Comparison of ENCODE assay signal across 8 mouse cellular contexts in the genomic region with DNA sequence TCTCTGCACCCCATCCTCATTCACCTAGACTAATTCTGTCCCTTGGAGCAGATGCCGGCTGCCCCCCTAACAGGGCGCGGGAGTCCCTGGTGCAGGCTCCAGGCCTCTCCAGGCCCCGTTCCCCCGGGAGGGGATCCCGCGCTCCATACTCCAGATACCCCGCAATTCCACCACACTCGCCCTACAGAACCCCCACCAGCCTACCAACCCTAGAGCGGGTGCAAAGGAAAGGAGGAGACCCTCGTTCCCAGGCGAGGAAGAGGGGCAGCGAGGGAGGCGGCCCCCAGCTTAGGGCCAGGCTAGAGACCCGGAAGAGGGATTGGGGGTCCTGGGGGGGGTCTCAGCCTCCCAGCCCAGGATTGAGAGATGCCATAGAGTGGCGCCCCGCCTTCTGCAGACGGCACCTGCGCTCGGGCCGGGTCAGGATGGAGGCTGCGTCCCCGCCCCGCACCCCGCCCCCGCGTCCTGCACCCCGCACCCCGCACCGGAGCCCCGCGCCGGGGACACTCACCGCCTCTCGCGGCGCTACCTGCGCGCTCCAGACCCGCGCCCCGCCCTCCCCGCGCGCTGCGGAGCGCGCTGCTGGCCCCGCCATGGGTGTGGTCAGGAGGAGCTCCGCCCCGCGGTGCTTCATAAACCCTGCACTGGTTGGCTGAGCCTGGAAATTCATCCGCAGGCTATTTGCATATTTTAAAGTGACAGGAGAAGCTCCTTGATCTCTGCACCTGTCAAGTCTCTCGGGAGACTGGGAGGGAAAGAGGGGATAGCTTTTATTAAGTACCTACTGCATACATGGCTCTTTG. TPM values are rescaled to one million over a fixed set of nuclear protein-coding genes. Genes with fewer than 3 reads are reported as not detected.
DNase-seq lines count a peak whose midpoint lies in the region; ATAC-seq and TF ChIP-seq lines count a peak whose summit lies in the region.

A gene (minus strand): TSS at position 595 of the 803 bp plus-strand sequence.

- TF ChIP-seq POLR2A in lung, adult 2 months (IDR thresholded peaks at IDR 0.05; ENCODE audit: borderline replicate concordance, extremely low read depth, low read depth, low read length), result no peak

- TF ChIP-seq CTCF in layer of hippocampus, adult 2 months (conservative IDR thresholded peaks at IDR 0.05), result 0 out of 2 replicates have a peak, but pooled peaks have one; percentile 26
- TF ChIP-seq CTCF in lung, adult 2 months (IDR thresholded peaks at IDR 0.05; ENCODE audit: insufficient read depth, low read length), result no peak

- no peaks in the 10 kb centered on the region for H3K36me3 ChIP-seq in ES-E14 (ENCODE audit: control insufficient read depth, insufficient read depth, low read length, poor library complexity, severe bottlenecking)
- H3K36me3 ChIP-seq in forebrain, embryonic 11.5 days (ENCODE audit: control insufficient read depth, insufficient read depth, low read length), result no peaks in the 10 kb centered on the region
- no peaks in the 10 kb centered on the region for H3K36me3 ChIP-seq in neural tube, embryonic 15.5 days

- H3K9me3 ChIP-seq in ES-E14 (ENCODE audit: control insufficient read depth, insufficient read depth, low read depth, low read length), result no peaks in the 10 kb centered on the region
- H3K9me3 ChIP-seq in forebrain, embryonic 11.5 days (ENCODE audit: control insufficient read depth, low read length), result no peaks in the 10 kb centered on the region
- H3K9me3 ChIP-seq in neural tube, embryonic 15.5 days (replicated peaks), result no peaks in the 10 kb centered on the region

- peak within 1 kb of the TSS; percentile 76 to 98 for H3K4me3 ChIP-seq in ES-E14 (ENCODE audit: insufficient read depth in 1 of 2, low read depth in 1 of 2, low read length in 2 of 2, poor library complexity in 1 of 2, severe bottlenecking in 1 of 2)
- H3K4me3 ChIP-seq in forebrain, embryonic 11.5 days (ENCODE audit: low read depth, low read length), result peak within 1 kb of the TSS; percentile 72
- H3K4me3 ChIP-seq in layer of hippocampus, adult 2 months, result peak within 1 kb of the TSS; percentile 87
- H3K4me3 ChIP-seq in lung, adult 2 months (replicated peaks; ENCODE audit: extremely low read depth, low read depth, low read length), result peak within 1 kb of the TSS; percentile 35
- peak within 1 kb of the TSS; percentile 79 for H3K4me3 ChIP-seq in neural tube, embryonic 15.5 days (replicated peaks)

- under 1% methylated on average over 52 of the region's 54 CpGs for WGBS in forebrain, embryonic 11.5 days
- 1% methylated on average over 54 of the region's 54 CpGs for WGBS in lung, adult 2 months
- under 1% methylated on average over 39 of the region's 54 CpGs for WGBS in neural tube, embryonic 15.5 days

- ATAC-seq in forebrain, embryonic 11.5 days (replicated peaks; ENCODE audit: low FRiP score), result peak; percentile 85
- ATAC-seq in neural tube, embryonic 15.5 days (ENCODE audit: low FRiP score), result peak; percentile 84

- in situ Hi-C loops in ES-E14 (cut with MboI; ENCODE audit: low sequenced_read_pairs in 2 of 2, unreplicated experiment in 2 of 2), result no loop called here

- H3K4me2 ChIP-seq in forebrain, embryonic 11.5 days (ENCODE audit: low read depth, low read length, severe bottlenecking), result peak within 1 kb of the TSS; percentile 88
- peak within 1 kb of the TSS; percentile 80 for H3K4me2 ChIP-seq in neural tube, embryonic 15.5 days

- H3K4me1 ChIP-seq in ES-E14 (ENCODE audit: control insufficient read depth in 2 of 2, insufficient read depth in 2 of 2, low read length in 2 of 2, poor library complexity in 1 of 2), result peaks cover 6 to 20% of the 10 kb centered on the region in 2 experiments
- H3K4me1 ChIP-seq in forebrain, embryonic 11.5 days (replicated peaks; ENCODE audit: control insufficient read depth, insufficient read depth, low read length), result peaks cover 9% of the 10 kb centered on the region
- peaks cover 3% of the 10 kb centered on the region for H3K4me1 ChIP-seq in lung, adult 2 months (ENCODE audit: control insufficient read depth, insufficient read depth, low read length)
- H3K4me1 ChIP-seq in neural tube, embryonic 15.5 days, result peaks cover 61% of the 10 kb centered on the region

- peak within 1 kb of the TSS; percentile 84 for H3K9ac ChIP-seq in ES-E14 (ENCODE audit: insufficient read depth, low read depth, low read length, poor library complexity, severe bottlenecking)
- H3K9ac ChIP-seq in forebrain, embryonic 11.5 days (ENCODE audit: low read length), result peak within 1 kb of the TSS; percentile 75
- H3K9ac ChIP-seq in neural tube, embryonic 15.5 days (replicated peaks), result peak within 1 kb of the TSS; percentile 85

- DNase-seq in ES-E14 (ENCODE audit: low read depth, low spot score), result peak; percentile 81
- peak; percentile 88 for DNase-seq in c-Kit-positive CD71-positive TER-119-positive erythroid progenitor cells, embryonic 14.5 days (ENCODE audit: low spot score)
- peak; percentile 91 for DNase-seq in forebrain, embryonic 11.5 days (ENCODE audit: low spot score)
- peak; percentile 77 for DNase-seq in heart, postnatal 4 days
- DNase-seq in layer of hippocampus, adult 2 months (ENCODE audit: low spot score in 2 of 2), result peak; percentile 84 to 88
- DNase-seq in lung, adult 2 months, result peak; percentile 60
- DNase-seq in thymus, adult 18-20 months, result peak; percentile 83 to 88

- H3K27ac ChIP-seq in ES-E14 (ENCODE audit: insufficient read depth, low read depth, low read length, poor library complexity, severe bottlenecking), result no peak within 1 kb of the TSS
- no peak within 1 kb of the TSS for H3K27ac ChIP-seq in forebrain, embryonic 11.5 days (ENCODE audit: low read depth, low read length)
- peak within 1 kb of the TSS; percentile 91 for H3K27ac ChIP-seq in layer of hippocampus, adult 2 months
- H3K27ac ChIP-seq in neural tube, embryonic 15.5 days (replicated peaks), result peak within 1 kb of the TSS; percentile 71

- H3K27me3 ChIP-seq in forebrain, embryonic 11.5 days (ENCODE audit: control insufficient read depth, insufficient read depth, low read length), result no peaks in the 10 kb centered on the region; the same call in 1 of the 2 replicates
- no peaks in the 10 kb centered on the region for H3K27me3 ChIP-seq in neural tube, embryonic 15.5 days (replicated peaks)

TF ChIP-seq in ES-E14, 5 proteins besides CTCF, POLR2A, EP300 and RAD21:
- TF ChIP-seq HCFC1 (IDR thresholded peaks at IDR 0.05; ENCODE audit: borderline replicate concordance, insufficient read depth, low read length) (peak; percentile 17; the same call in 1 of the 2 replicates), ZNF384 (IDR thresholded peaks at IDR 0.05; ENCODE audit: low read depth, low read length) (no peak)

RNA-seq across cellular contexts. Expression of the gene that starts here (rescaled TPM):
- total RNA-seq in ES-E14 (2012; rRNA removed), result 21.9 and 45.1 TPM in 2 replicates
- polyA plus RNA-seq in forebrain, embryonic 11.5 days (2014; fragmentation: Nextera tagmentation; extraction: Ambion mirVana), result 21.3 and 23.2 TPM in 2 replicates
- 1 to 10 TPM; 1.6 to 2.4 TPM for total RNA-seq in heart, postnatal 4 days (2021)
- 100 to 1,000 TPM; 101 to 112 TPM for total RNA-seq in layer of hippocampus, adult 2 months (2021)
- 20.0 and 23.3 TPM in 2 replicates for polyA plus RNA-seq in lung, adult 2 months (2012; rRNA removed)
- 81.2 and 85.0 TPM in 2 replicates for polyA plus RNA-seq in neural tube, embryonic 15.5 days (2015; fragmentation: Nextera tagmentation; extraction: Ambion mirVana)

Comparison
In these comparisons a context has a peak if more than half of its experiments do, and no peak if none do; other contexts are left out.
1. H3K27ac ChIP-seq: peak in layer of hippocampus, adult 2 months (single experiment) and neural tube, embryonic 15.5 days (single experiment); none in ES-E14 (single experiment) and forebrain, embryonic 11.5 days (single experiment).
2. H3K4me3 ChIP-seq: peak in every context shown above with its lines; median percentile 87 in ES-E14; 87 in layer of hippocampus, adult 2 months; 79 in neural tube, embryonic 15.5 days; 72 in forebrain, embryonic 11.5 days; 35 in lung, adult 2 months.
3. Peak in every context shown above with its lines, with median percentiles within 50 percentile points of each other: DNase-seq and H3K9ac ChIP-seq.